Mouse (Mus musculus): ENCODE data around the gene Ckm. TPM values are rescaled to one million over a fixed set of nuclear protein-coding genes. Genes with fewer than 3 reads are reported as not detected.

Ckm gene
- polyA plus RNA-seq, 1 experiment from 2014 or later, result not detected

GRCm38 (mm10) chr7:19368380-19368779 lies 36.2 kb upstream of the Ckm start:
- DNase-seq (ENCODE audit: low spot score), result peak; percentile 40
- 0 out of 2 replicates have a peak, but pooled peaks cover 5% of the 10 kb centered on the region for H3K36me3 ChIP-seq
- H3K4me1 ChIP-seq (replicated peaks), result peaks cover 21% of the 10 kb centered on the region
- 21% methylated on average over 16 of the region's 16 CpGs for WGBS
- H3K4me3 ChIP-seq, result no peak overlapping the region
- H3K27me3 ChIP-seq (ENCODE audit: insufficient read depth, poor library complexity, severe bottlenecking), result peaks cover 32% of the 10 kb centered on the region
- no peaks in the 10 kb centered on the region for H3K9me3 ChIP-seq
- H3K27ac ChIP-seq, result no peak overlapping the region

DNA sequence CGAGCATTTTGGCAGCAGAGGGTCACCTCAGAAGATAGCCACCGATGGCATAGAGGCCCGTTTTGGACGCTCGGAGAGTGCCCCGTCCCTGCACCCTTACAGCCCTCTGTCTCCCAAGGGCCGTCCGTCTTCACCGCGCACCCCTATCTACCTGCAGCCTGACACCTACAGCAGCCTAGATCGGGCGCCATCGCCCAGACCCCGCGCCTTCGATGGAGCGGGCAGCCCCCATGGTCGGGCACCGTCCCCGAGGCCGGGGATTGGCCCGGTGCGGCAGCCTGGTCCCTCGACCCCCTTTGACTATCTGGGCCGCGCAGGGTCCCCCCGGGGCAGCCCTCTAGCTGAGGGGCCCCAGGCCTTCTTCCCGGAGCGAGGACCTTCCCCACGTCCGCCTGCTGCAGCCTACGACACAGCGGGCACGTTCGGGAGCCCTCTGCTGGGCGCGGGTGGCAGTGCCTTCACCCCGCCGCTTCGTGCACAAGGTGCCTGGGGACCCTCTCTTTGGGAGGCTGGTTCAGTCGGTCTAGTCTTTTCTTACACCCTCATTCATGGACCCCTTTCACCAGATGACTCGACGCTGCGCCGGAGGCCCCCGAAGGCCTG lies 34.7 kb upstream of the Ckm start:
- 10% methylated on average over 46 of the region's 46 CpGs for WGBS
- Histone ChIP-seq H3K27ac (peak overlapping the region; percentile 84), H3K9me3 (no peaks in the 10 kb centered on the region), H3K4me3 (peak overlapping the region; percentile 57), H3K4me1 (replicated peaks) (peaks cover 14% of the 10 kb centered on the region), H3K36me3 (peaks cover 14% of the 10 kb centered on the region; the same call in 1 of the 2 replicates), H3K27me3 (ENCODE audit: insufficient read depth, poor library complexity, severe bottlenecking) (peaks cover 26% of the 10 kb centered on the region)
- peak; percentile 69 for DNase-seq (ENCODE audit: low spot score)

- Histone ChIP-seq H3K4me1 (replicated peaks) (peaks cover 12% of the 10 kb centered on the region), H3K9me3 (no peaks in the 10 kb centered on the region), H3K4me3 (no peak overlapping the region), H3K36me3 (peaks cover 37% of the 10 kb centered on the region), H3K27ac (no peak overlapping the region), H3K27me3 (ENCODE audit: insufficient read depth, poor library complexity, severe bottlenecking) (peaks cover 24% of the 10 kb centered on the region)
- DNase-seq (ENCODE audit: low spot score), result no peak
- WGBS, result 86% methylated on average over 2 of the region's 2 CpGs
Observed at GRCm38 (mm10) chr7:19373367-19373766, 31.2 kb upstream of the Ckm start.

- 73% methylated on average over 18 of the region's 18 CpGs for WGBS
- no peak for DNase-seq (ENCODE audit: low spot score)
- H3K9me3 ChIP-seq, result no peaks in the 10 kb centered on the region
- peaks cover under 1% of the 10 kb centered on the region; the same call in 1 of the 2 replicates for H3K4me1 ChIP-seq (replicated peaks)
- peaks cover 37% of the 10 kb centered on the region for H3K36me3 ChIP-seq
- H3K27me3 ChIP-seq (ENCODE audit: insufficient read depth, poor library complexity, severe bottlenecking), result peaks cover 4% of the 10 kb centered on the region; the same call in 1 of the 2 replicates
- no peak overlapping the region for H3K4me3 ChIP-seq
- no peak overlapping the region for H3K27ac ChIP-seq
Observed at GRCm38 (mm10) chr7:19375368-19375767, 29.2 kb upstream of the Ckm start.

GRCm38 (mm10) chr7:19376019-19376418 lies 28.6 kb upstream of the Ckm start:
- DNase-seq (ENCODE audit: low spot score), result no peak
- peaks cover 37% of the 10 kb centered on the region for H3K36me3 ChIP-seq
- no peaks in the 10 kb centered on the region for H3K4me1 ChIP-seq (replicated peaks)
- no peak overlapping the region for H3K4me3 ChIP-seq
- H3K9me3 ChIP-seq, result no peaks in the 10 kb centered on the region
- 87% methylated on average over 4 of the region's 4 CpGs for WGBS
- H3K27me3 ChIP-seq (ENCODE audit: insufficient read depth, poor library complexity, severe bottlenecking), result no peaks in the 10 kb centered on the region
- no peak overlapping the region for H3K27ac ChIP-seq

- H3K27ac ChIP-seq, result no peak overlapping the region
- WGBS, result 64% methylated on average over 8 of the region's 8 CpGs
- no peak for DNase-seq (ENCODE audit: low spot score)
- peaks cover 10% of the 10 kb centered on the region for H3K4me1 ChIP-seq (replicated peaks)
- peaks cover 32% of the 10 kb centered on the region for H3K36me3 ChIP-seq
- H3K9me3 ChIP-seq, result no peaks in the 10 kb centered on the region
- H3K4me3 ChIP-seq, result no peak overlapping the region
- no peaks in the 10 kb centered on the region for H3K27me3 ChIP-seq (ENCODE audit: insufficient read depth, poor library complexity, severe bottlenecking)
Observed at GRCm38 (mm10) chr7:19378049-19378448, 26.5 kb upstream of the Ckm start.

- Histone ChIP-seq H3K4me3 (peak within 1 kb of the TSS; percentile 96), H3K9me3 (no peaks in the 10 kb centered on the region), H3K27ac (peak within 1 kb of the TSS; percentile 84), H3K4me1 (replicated peaks) (peaks cover 20% of the 10 kb centered on the region), H3K36me3 (peaks cover 40% of the 10 kb centered on the region), H3K27me3 (ENCODE audit: insufficient read depth, poor library complexity, severe bottlenecking) (no peaks in the 10 kb centered on the region)
- peak; percentile 100 for DNase-seq (ENCODE audit: low spot score)
- 6% methylated on average over 48 of the region's 48 CpGs for WGBS
Observed at GRCm38 (mm10) chr7:19381377-19382165, 23.0 kb upstream of the Ckm start, which contains the start of gene Ercc2. Gene Ercc2, plus strand, starts transcription at chr7:19382010.

DNA sequence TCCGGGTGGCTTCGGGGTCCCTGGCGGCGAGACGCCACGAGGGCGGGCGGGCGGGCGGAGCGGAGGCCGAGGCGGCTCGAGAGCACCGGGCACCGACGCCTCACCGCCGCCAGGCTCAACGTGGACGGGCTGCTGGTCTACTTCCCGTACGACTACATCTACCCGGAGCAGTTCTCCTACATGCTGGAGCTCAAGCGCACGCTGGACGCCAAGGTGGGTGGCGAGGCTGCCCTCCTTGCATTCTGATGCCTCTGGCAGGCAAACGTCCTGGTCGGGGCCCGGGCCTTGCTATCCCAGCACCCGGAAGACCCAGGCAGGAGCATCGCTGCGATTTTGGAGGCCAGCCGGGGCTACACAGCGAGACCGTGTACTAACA lies 22.4 kb upstream of the Ckm start:
- peaks cover 20% of the 10 kb centered on the region for H3K4me1 ChIP-seq (replicated peaks)
- no peak for DNase-seq (ENCODE audit: low spot score)
- H3K27me3 ChIP-seq (ENCODE audit: insufficient read depth, poor library complexity, severe bottlenecking), result no peaks in the 10 kb centered on the region
- H3K4me3 ChIP-seq, result peak overlapping the region; percentile 96
- 0% methylated on average over 37 of the region's 37 CpGs for WGBS
- H3K27ac ChIP-seq, result peak overlapping the region; percentile 84
- peaks cover 46% of the 10 kb centered on the region for H3K36me3 ChIP-seq
- H3K9me3 ChIP-seq, result no peaks in the 10 kb centered on the region

DNA sequence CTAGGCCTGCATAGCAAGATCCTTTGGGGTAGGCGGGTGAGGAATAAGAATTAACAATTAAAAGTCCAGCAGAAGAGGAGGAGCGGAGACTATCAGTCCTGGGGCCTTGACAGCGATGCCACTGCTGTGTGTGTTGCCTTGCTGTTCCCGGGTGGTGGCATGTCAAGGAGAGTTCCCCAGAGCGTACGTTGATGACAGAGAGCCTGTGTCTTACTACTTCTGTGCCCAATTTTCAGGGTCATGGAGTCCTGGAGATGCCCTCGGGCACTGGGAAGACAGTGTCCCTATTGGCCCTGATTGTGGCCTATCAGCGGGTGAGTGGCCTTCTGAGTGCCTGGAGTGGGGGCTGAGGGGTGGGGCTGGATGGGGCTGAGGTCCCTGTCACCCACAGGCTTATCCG lies 20.9 kb upstream of the Ckm start:
- DNase-seq (ENCODE audit: low spot score), result no peak
- Histone ChIP-seq H3K27ac (no peak overlapping the region), H3K4me3 (peak overlapping the region; percentile 96; the same call in 1 of the 2 replicates), H3K9me3 (no peaks in the 10 kb centered on the region), H3K4me1 (replicated peaks) (peaks cover 27% of the 10 kb centered on the region), H3K36me3 (peaks cover 51% of the 10 kb centered on the region), H3K27me3 (ENCODE audit: insufficient read depth, poor library complexity, severe bottlenecking) (no peaks in the 10 kb centered on the region)
- WGBS, result 84% methylated on average over 9 of the region's 9 CpGs

GRCm38 (mm10) chr7:19388699-19389413 lies 15.7 kb upstream of the Ckm start:
- no peak overlapping the region for H3K4me3 ChIP-seq
- H3K4me1 ChIP-seq (replicated peaks), result peaks cover 13% of the 10 kb centered on the region
- whole genome bisulfite sequencing, result 76% methylated on average over 10 of the region's 10 CpGs
- DNase-seq (ENCODE audit: low spot score), result no peak
- H3K36me3 ChIP-seq, result peaks cover 100% of the 10 kb centered on the region
- H3K9me3 ChIP-seq, result no peaks in the 10 kb centered on the region
- no peaks in the 10 kb centered on the region for H3K27me3 ChIP-seq (ENCODE audit: insufficient read depth, poor library complexity, severe bottlenecking)
- peak overlapping the region; percentile 59; the same call in 1 of the 2 replicates for H3K27ac ChIP-seq

- Histone ChIP-seq H3K4me1 (replicated peaks) (peaks cover 7% of the 10 kb centered on the region), H3K4me3 (no peak overlapping the region), H3K9me3 (no peaks in the 10 kb centered on the region), H3K27me3 (ENCODE audit: insufficient read depth, poor library complexity, severe bottlenecking) (peaks cover 9% of the 10 kb centered on the region), H3K36me3 (peaks cover 64% of the 10 kb centered on the region), H3K27ac (no peak overlapping the region; the same call in 1 of the 2 replicates)
- no peak for DNase-seq (ENCODE audit: low spot score)
- 90% methylated on average over 8 of the region's 8 CpGs for WGBS
Observed at GRCm38 (mm10) chr7:19394484-19394883, 10.1 kb upstream of the Ckm start.

- peaks cover 12% of the 10 kb centered on the region for H3K36me3 ChIP-seq
- peak overlapping the region; percentile 35; the same call in 1 of the 2 replicates for H3K27ac ChIP-seq
- peak; percentile 35 for DNase-seq (ENCODE audit: low spot score)
- H3K4me3 ChIP-seq, result peak overlapping the region; percentile 48
- H3K4me1 ChIP-seq (replicated peaks), result peaks cover 23% of the 10 kb centered on the region
- peaks cover 60% of the 10 kb centered on the region for H3K27me3 ChIP-seq (ENCODE audit: insufficient read depth, poor library complexity, severe bottlenecking)
- 4% methylated on average over 27 of the region's 27 CpGs for WGBS
- H3K9me3 ChIP-seq, result peaks cover 11% of the 10 kb centered on the region
Observed at GRCm38 (mm10) chr7:19399496-19400280, 4.9 kb upstream of the Ckm start.
